Mouse (Mus musculus): ENCODE measurements around the gene Myl7. TPM values are rescaled to one million over a fixed set of nuclear protein-coding genes. Genes with fewer than 3 reads are reported as not detected.

The Myl7 gene
- polyA plus RNA-seq, 1 experiment from 2014 or later, result 3.5 TPM

DNA sequence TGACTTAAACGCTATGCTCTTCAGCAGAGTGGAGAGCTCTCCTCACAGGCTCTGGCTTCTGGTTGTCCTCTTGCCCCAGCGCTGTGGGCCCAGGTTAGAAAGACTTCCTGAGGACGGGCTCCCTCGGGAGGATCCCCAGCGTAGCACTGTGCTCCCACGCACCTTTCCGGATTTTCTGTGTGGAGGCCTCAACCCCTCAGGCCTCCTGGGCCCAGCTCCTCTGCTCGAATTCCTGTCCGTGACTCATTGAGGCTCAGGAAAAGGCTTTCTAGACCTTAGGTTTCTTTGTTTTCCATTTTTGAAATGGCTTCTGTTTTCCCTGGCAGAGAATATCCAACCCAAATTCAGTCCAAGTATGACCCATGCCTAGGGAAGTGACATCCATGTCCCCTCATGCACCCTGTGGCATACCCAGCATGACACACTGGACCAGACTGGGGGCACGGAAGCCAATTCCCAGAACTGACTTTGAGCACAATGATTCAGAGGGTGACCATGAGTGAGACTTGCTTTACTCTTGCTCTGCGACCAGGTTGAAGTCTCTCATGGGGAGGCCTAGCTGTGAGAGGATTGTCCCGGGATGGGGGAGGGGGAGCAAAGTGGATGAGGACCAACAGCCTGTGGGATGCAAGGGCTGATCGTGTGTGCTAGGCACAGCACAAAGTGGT is 38.6 kb downstream of the Myl7 start:
- Histone ChIP-seq H3K9ac (no peak overlapping the region), H3K4me2 (no peak overlapping the region), H3K36me3 (no peaks in the 10 kb centered on the region), H3K9me3 (no peaks in the 10 kb centered on the region), H3K4me3 (no peak overlapping the region), H3K27me3 (peaks cover 47% of the 10 kb centered on the region), H3K27ac (replicated peaks) (no peak overlapping the region), H3K4me1 (replicated peaks) (peaks cover 18% of the 10 kb centered on the region)
- no peak for ATAC-seq (ENCODE audit: low read depth)
- 86% methylated on average over 13 of the region's 13 CpGs for WGBS

DNA sequence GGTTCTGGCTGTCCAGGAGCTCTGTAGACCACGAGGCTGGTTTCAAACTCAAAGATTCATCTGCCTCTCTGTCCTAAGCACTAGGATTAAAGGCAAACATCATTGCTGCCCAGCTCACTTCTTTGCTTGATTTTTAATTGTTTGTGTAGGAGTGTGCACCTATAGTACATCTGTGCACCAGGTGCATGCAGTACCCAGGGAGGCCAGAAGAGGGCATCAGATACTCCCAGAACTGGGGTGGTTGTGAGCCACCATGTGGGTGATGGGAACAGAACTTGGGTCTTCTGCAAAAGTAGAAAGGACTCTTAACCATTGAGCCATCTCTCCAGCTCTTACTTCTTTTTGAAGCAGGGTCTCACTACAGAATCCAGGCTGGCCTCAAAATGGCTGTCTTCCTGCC is 39.9 kb downstream of the Myl7 start:
- WGBS, result 72% methylated on average over 1 of the region's 1 CpGs
- H3K27me3 ChIP-seq, result peaks cover 41% of the 10 kb centered on the region
- no peak overlapping the region for H3K4me2 ChIP-seq

DNA sequence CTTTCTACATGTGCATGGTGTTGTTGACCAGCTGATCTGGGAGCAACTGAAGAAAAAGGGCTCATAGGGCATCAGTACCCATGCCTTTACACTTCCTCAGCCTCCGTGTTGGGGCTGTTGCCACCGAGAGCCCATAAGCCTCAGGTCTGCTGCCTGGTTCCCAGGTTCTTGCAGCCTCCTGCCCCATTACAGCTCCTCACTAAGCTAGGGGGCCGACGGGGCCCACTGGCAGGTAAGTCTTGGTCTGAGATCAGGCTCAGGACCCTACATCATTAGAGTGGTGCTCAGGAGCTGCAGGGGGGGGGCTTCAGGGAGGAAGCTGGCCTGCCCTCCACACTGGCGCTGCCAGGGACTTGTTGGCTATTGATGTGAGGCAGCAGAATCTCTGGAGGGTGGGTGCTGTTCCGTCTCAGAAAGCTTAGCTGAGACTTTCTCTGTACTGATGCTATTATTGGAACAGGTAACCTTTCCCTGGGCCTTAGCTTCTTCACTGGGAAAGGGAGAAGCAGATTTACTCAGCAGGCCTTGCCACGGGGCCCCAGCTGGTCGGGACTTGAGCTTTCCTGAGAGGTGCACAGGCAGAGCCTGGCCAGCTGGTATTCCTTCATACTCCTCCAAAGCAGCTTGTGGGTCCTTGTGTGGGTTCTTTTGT is 42.0 kb downstream of the Myl7 start:
- peaks cover 20% of the 10 kb centered on the region for H3K27me3 ChIP-seq
- no peak overlapping the region for H3K27ac ChIP-seq (replicated peaks)
- no peaks in the 10 kb centered on the region for H3K9me3 ChIP-seq
- no peak overlapping the region for H3K9ac ChIP-seq
- no peaks in the 10 kb centered on the region for H3K36me3 ChIP-seq
- H3K4me1 ChIP-seq (replicated peaks), result peaks cover 3% of the 10 kb centered on the region
- 79% methylated on average over 8 of the region's 8 CpGs for WGBS
- no peak for ATAC-seq (ENCODE audit: low read depth)
- no peak overlapping the region for H3K4me2 ChIP-seq
- no peak overlapping the region for H3K4me3 ChIP-seq

More for the DNA sequence above, 39.9 kb downstream of the Myl7 start:
- Histone ChIP-seq H3K36me3 (no peaks in the 10 kb centered on the region), H3K9ac (no peak overlapping the region), H3K4me3 (no peak overlapping the region), H3K27ac (replicated peaks) (no peak overlapping the region), H3K9me3 (no peaks in the 10 kb centered on the region), H3K4me1 (replicated peaks) (peaks cover 18% of the 10 kb centered on the region)
- no peak for ATAC-seq (ENCODE audit: low read depth)

DNA sequence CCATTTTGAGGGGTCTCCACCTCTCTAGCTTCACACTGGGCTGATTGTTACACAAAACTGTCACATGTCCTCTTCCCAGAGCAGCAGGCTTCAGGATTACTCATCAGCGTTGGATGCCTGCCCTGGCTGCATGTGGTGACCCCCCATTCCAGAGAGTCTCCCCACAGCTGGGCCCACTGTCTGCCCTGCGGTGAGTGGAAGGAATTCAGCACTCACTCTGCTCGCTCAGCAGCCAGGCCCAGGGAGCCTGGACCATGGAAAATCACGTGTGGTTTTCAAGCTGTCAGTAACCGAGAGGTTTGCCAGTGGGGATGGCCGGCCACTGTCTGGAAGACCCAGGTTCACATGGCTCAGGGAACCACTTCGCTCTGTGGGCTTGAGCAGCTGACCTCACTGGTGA is 42.7 kb downstream of the Myl7 start:
- WGBS, result 41% methylated on average over 7 of the region's 7 CpGs
- no peak for ATAC-seq (ENCODE audit: low read depth)
- Histone ChIP-seq H3K36me3 (no peaks in the 10 kb centered on the region), H3K27ac (replicated peaks) (no peak overlapping the region), H3K27me3 (peaks cover 13% of the 10 kb centered on the region), H3K4me2 (no peak overlapping the region), H3K4me1 (replicated peaks) (no peaks in the 10 kb centered on the region), H3K9me3 (no peaks in the 10 kb centered on the region), H3K9ac (no peak overlapping the region), H3K4me3 (no peak overlapping the region)

DNA sequence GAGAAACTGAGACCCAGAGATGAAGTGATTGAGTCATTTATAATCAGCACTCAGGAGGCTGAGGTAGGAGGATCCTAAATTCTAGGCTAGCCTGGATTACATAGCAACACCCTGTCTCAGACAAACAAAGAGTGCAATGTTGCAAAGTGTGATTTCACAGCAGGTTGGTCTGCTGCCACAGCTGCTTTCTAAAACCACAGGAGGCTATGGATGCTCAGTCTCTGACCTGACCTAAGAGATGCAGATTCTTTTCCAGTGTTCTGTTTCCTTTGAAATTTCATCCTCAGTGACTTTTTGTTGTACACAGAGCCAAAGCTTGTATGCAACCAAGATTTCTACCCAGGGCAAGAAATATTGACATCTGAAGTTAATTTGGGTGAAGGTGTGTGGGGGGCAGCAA is 43.1 kb downstream of the Myl7 start:
- H3K36me3 ChIP-seq, result no peaks in the 10 kb centered on the region
- ATAC-seq (ENCODE audit: low read depth), result no peak
- H3K4me3 ChIP-seq, result no peak overlapping the region

DNA sequence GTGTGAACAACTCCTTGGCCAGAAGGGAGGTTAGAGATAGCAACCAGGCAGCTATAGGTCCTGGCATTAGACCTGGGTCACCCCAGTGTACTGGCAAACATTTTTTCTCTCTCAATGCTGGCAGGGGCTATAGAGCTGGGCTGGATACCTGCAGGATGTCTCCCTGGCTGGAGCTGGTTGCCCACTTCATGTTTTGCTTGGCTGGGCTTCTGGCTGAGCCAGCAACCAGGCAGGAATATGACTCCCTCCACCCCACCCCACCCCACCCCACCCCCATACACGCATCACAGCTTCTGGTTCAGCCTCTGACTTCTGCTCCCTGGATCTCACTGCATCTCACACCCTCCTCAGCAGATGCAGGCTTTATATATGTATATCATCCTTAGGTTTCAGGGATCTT is 46.3 kb downstream of the Myl7 start:
- Histone ChIP-seq H3K4me3 (no peak overlapping the region), H3K27me3 (no peaks in the 10 kb centered on the region), H3K4me1 (replicated peaks) (no peaks in the 10 kb centered on the region), H3K36me3 (no peaks in the 10 kb centered on the region), H3K27ac (replicated peaks) (no peak overlapping the region), H3K9ac (no peak overlapping the region), H3K4me2 (no peak overlapping the region), H3K9me3 (no peaks in the 10 kb centered on the region)
- no peak for ATAC-seq (ENCODE audit: low read depth)
- 60% methylated on average over 1 of the region's 1 CpGs for WGBS

More for the DNA sequence above, 43.1 kb downstream of the Myl7 start:
- Histone ChIP-seq H3K4me2 (no peak overlapping the region), H3K9ac (no peak overlapping the region), H3K27me3 (peaks cover 9% of the 10 kb centered on the region), H3K9me3 (no peaks in the 10 kb centered on the region), H3K27ac (replicated peaks) (no peak overlapping the region), H3K4me1 (replicated peaks) (no peaks in the 10 kb centered on the region)

DNA sequence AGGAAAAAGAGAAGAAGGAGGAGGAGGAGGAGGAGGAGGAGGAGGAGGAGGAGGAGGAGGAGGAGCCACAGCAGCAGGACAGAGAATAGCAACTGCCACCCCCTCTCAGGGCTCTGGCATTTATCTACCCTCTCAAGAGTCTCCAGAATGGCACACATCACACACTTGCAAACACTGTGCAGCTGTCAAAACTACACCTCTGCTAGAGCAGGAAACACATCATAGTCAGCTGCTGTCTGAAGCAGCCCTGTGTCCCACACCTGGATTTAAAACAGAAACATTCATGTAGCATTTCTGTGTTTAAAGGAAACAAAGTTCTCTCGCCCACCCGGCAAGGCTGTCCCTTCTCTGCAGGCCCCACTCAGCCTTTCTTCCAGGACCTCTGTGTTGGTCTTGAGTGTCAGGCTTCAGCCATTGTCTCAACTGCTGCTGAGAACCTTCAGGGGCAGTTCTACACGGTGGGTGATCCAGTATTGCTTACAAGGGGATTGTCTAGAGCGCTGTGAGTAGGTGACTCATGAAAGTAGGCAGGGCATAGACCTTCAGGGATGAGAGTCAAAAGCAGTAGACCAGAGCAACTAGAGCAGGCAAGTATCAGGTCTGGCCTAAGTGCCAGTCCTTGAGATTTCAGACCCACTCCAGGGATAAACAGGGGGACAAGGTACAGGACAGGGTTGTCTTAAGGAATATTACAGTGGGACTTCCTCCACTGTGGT is 47.4 kb downstream of the Myl7 start:
- no peak overlapping the region for H3K4me3 ChIP-seq
- H3K4me2 ChIP-seq, result no peak overlapping the region
- no peaks in the 10 kb centered on the region for H3K36me3 ChIP-seq
- no peak overlapping the region for H3K27ac ChIP-seq (replicated peaks)
- no peak for ATAC-seq (ENCODE audit: low read depth)
- H3K9ac ChIP-seq, result no peak overlapping the region
- H3K9me3 ChIP-seq, result no peaks in the 10 kb centered on the region
- no peaks in the 10 kb centered on the region for H3K4me1 ChIP-seq (replicated peaks)
- no peaks in the 10 kb centered on the region for H3K27me3 ChIP-seq
- WGBS, result 71% methylated on average over 4 of the region's 4 CpGs

DNA sequence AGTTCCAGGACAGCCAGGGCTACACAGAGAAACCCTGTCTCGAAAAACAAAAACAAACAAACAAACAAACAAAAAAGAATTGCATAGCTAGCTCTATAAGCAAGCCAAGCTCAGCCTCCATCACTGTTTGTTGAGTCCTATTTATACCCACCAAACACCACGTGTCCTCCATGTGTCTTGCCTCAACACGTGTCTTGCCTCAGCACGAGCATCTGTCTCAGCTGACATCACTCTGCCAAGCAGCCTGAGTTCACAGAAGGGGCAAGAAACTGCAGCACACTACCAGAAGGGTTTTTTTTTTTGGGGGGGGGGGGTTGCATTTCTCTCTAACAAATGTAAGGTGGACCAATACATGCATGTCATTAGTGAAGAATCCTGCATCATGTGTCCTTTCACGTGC is 48.1 kb downstream of the Myl7 start:
- 66% methylated on average over 5 of the region's 5 CpGs for WGBS

DNA sequence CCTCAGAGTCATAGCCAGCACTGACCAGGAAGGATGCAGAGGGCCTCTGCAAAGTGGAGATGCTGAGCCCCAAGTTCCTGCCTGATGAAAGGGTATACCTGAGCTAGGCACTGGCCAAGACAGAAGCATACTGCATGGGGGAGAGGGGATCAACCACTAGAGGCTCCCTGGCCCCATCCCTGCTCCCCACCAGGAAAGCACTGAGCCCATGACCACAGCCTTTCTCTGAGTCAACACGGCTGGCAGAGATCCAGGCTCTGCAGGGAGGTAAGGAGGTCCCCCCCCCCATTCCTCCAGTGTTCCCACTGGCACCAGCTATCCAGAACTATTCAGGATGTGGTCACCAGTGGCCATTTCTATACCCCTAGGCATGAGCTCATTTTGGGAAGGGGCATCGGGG is 49.3 kb downstream of the Myl7 start:
- Histone ChIP-seq H3K36me3 (no peaks in the 10 kb centered on the region), H3K27ac (replicated peaks) (no peak overlapping the region), H3K4me3 (no peak overlapping the region), H3K9me3 (no peaks in the 10 kb centered on the region), H3K9ac (no peak overlapping the region), H3K4me2 (no peak overlapping the region), H3K27me3 (no peaks in the 10 kb centered on the region), H3K4me1 (replicated peaks) (no peaks in the 10 kb centered on the region)
- WGBS, result 76% methylated on average over 2 of the region's 2 CpGs
- 0 out of 2 replicates have a peak, but pooled peaks have one; percentile 19 for ATAC-seq (ENCODE audit: low read depth)

More for the DNA sequence above, 48.1 kb downstream of the Myl7 start:
- H3K4me3 ChIP-seq, result no peak overlapping the region
- ATAC-seq (ENCODE audit: low read depth), result no peak
- no peak overlapping the region for H3K4me2 ChIP-seq
- H3K4me1 ChIP-seq (replicated peaks), result no peaks in the 10 kb centered on the region
- H3K27me3 ChIP-seq, result no peaks in the 10 kb centered on the region
- H3K9me3 ChIP-seq, result no peaks in the 10 kb centered on the region
- no peak overlapping the region for H3K9ac ChIP-seq
- H3K36me3 ChIP-seq, result no peaks in the 10 kb centered on the region
- H3K27ac ChIP-seq (replicated peaks), result no peak overlapping the region

DNA sequence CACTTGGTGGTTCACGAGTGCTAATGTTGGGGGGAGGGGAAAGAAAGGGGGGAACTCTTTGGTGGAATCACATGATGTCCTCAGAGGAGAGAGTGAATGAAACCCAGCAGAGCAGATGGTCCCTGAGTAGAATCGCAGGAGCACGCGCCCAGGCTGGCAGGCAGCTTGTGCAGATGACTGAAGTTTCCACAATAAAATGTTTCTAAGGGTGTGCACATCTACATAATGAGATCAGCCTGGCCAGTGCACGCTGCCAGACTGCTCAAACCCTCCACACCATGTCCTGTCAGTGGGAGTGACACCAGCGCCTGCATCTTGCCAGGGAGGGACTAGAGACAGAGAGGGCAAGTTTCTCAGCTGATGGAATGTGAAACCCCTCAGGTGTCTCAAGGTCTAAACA is 49.8 kb downstream of the Myl7 start:
- H3K4me1 ChIP-seq (replicated peaks), result no peaks in the 10 kb centered on the region
- 48% methylated on average over 6 of the region's 6 CpGs for WGBS
- H3K9ac ChIP-seq, result no peak overlapping the region
- no peak overlapping the region for H3K27ac ChIP-seq (replicated peaks)
- no peaks in the 10 kb centered on the region for H3K9me3 ChIP-seq
- no peak overlapping the region for H3K4me3 ChIP-seq
- peak; percentile 47; the same call in 1 of the 2 replicates for ATAC-seq (ENCODE audit: low read depth)
- H3K36me3 ChIP-seq, result no peaks in the 10 kb centered on the region
- H3K27me3 ChIP-seq, result no peaks in the 10 kb centered on the region
- no peak overlapping the region for H3K4me2 ChIP-seq

DNA sequence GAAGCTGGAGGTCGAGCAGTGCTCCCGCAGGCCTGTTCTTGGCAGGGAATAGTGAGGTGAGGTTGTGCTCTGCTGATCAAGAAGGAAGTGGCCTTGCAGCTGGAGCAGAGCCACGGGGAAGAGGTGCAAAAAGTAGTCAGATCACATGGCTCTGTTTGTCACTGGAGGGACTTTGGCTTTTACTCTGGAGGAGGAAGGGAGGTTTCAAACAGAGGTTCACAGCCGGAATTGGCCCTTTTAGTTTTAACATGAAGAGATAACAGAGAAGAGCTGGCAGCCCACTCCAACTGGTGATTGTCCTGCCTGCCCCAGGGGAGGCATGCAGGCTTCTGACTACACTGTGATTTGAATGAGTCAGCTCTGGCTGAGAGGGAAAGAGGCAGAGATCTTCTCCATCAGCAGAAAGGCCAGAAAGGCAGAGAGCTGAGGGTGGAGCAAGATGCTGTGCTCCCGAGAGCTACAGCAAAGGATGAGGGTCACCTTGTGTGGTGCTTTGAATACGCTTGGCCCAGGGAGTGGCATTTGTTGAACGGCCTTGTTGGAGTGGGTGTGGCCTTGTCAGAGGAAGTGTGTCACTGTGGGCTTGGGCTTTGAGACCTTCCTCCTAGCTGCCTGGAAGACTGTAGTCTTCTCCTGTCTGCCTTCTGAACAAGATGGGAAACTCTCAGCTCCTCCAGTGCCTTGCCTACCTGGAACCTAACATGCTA is 51.8 kb downstream of the Myl7 start:
- no peaks in the 10 kb centered on the region for H3K36me3 ChIP-seq
- H3K4me1 ChIP-seq (replicated peaks), result no peaks in the 10 kb centered on the region
- no peak overlapping the region for H3K4me3 ChIP-seq
- ATAC-seq (ENCODE audit: low read depth), result no peak
- H3K27ac ChIP-seq (replicated peaks), result no peak overlapping the region
- no peak overlapping the region for H3K4me2 ChIP-seq
- 78% methylated on average over 7 of the region's 7 CpGs for WGBS
- H3K9ac ChIP-seq, result no peak overlapping the region
- H3K9me3 ChIP-seq, result no peaks in the 10 kb centered on the region
- no peaks in the 10 kb centered on the region for H3K27me3 ChIP-seq

Measured in neural tube, embryonic 13.5 days (tissue).